Mouse (Mus musculus) neural tube, embryonic 11.5 days (tissue): ENCODE results near the gene Dclk2. TPM values are rescaled to one million over a fixed set of nuclear protein-coding genes. Genes with fewer than 3 reads are reported as not detected.

Experiments
- ATAC-seq: fragments of 200-750 bp; cut with Nextera tagmentation; 2 replicates; pipeline ENCODE4 v1.8.0; 2017; ENCODE audit warnings: moderate number of reproducible peaks, mild to moderate bottlenecking, moderate TSS enrichment, moderate library complexity; ENCODE audit not compliant: insufficient read depth, low FRiP score, low TSS enrichment
- DNase-seq: peaks from one replicate; pipeline ENCODE4 v3.0.0-alpha.2; 2015; ENCODE audit warnings: low spot score
- H3K27ac ChIP-seq: fragments of 300-500 bp; sonication (generic); 2 replicates; pipeline ENCODE4 v1.5.1; 2014; ENCODE audit warnings: low read depth, mild to moderate bottlenecking, low read length
- H3K27me3 ChIP-seq: fragments of 300-500 bp; sonication (generic); 2 replicates; pipeline ENCODE4 v1.6.1; 2014; ENCODE audit warnings: mild to moderate bottlenecking, low read length, mixed read lengths; ENCODE audit not compliant: control insufficient read depth, insufficient read depth
- H3K36me3 ChIP-seq: fragments of 300-500 bp; sonication (generic); 2 replicates; pipeline ENCODE4 v1.6.1; 2014; ENCODE audit warnings: mild to moderate bottlenecking, low read length, moderate library complexity, mixed read lengths; ENCODE audit not compliant: control insufficient read depth, insufficient read depth
- H3K4me1 ChIP-seq: fragments of 300-500 bp; sonication (generic); 2 replicates; pipeline ENCODE4 v1.6.1; 2014; ENCODE audit warnings: low read length, mixed read lengths; ENCODE audit not compliant: control insufficient read depth, insufficient read depth
- H3K4me2 ChIP-seq: fragments of 300-500 bp; sonication (generic); 2 replicates; pipeline ENCODE4 v1.6.1; 2014; ENCODE audit warnings: low read depth, mild to moderate bottlenecking, moderate library complexity
- H3K4me3 ChIP-seq: fragments of 300-500 bp; sonication (generic); 2 replicates; pipeline ENCODE4 v1.5.1; 2014; ENCODE audit warnings: low read depth, low read length
- H3K9ac ChIP-seq: fragments of 300-500 bp; sonication (generic); 2 replicates; pipeline ENCODE4 v1.6.1; 2014; ENCODE audit warnings: mild to moderate bottlenecking, low read length
- H3K9me3 ChIP-seq: fragments of 300-500 bp; sonication (generic); 2 replicates; pipeline ENCODE4 v1.6.1; 2016; ENCODE audit warnings: low read length; ENCODE audit not compliant: control insufficient read depth
- WGBS: fragments of 180-500 bp; shearing (Covaris S2); extraction: QIAGEN DNeasy Blood & Tissue Kit; methylation state at CpG from one replicate; pipeline ENCODE4 v1.1.7; 2014; 5-methylcytosine and 5-hydroxymethylcytosine counted together
- polyA plus RNA-seq: library from polyadenylated mRNA; unstranded; fragments of >200 nt; fragmentation: Nextera tagmentation; extraction: Ambion mirVana; gene quantifications from 2 replicates; pipeline ENCODE4 v1.2.1, GENCODE M21; 2014

The Dclk2 gene
- polyA plus RNA-seq, 1 experiment from 2014 or later, result 28.9 TPM

GRCm38 (mm10) chr3:86859791-86860190 is 60.9 kb downstream of the Dclk2 start:
- Histone ChIP-seq H3K9me3 (no peaks in the 10 kb centered on the region), H3K9ac (no peak overlapping the region), H3K27me3 (no peaks in the 10 kb centered on the region), H3K4me1 (peaks cover 35% of the 10 kb centered on the region), H3K36me3 (no peaks in the 10 kb centered on the region), H3K27ac (no peak overlapping the region), H3K4me2 (no peak overlapping the region), H3K4me3 (no peak overlapping the region)
- WGBS, result 85% methylated on average over 2 of the region's 2 CpGs
- no peak for DNase-seq
- no peak for ATAC-seq

DNA sequence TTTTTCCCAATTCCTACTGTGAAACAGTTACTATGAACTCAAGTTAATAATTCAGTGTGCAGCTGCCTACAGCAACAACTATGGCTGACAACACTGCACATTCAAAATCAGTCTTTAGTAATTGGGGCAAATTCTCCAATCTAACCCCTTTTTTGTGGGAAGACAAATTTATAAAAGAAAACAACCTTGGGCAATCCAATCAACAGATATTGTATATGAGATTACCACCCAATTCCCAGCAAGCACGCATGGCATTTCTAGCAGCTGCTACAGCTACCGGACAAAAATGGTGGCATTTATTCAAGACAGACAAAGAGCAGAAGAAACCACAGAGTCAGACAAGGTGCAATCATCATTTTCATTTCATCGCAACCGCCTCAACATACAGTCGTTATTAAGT is 62.0 kb downstream of the Dclk2 start:
- no peak overlapping the region for H3K9ac ChIP-seq
- H3K4me3 ChIP-seq, result no peak overlapping the region
- WGBS, result 90% methylated on average over 5 of the region's 5 CpGs
- no peak overlapping the region for H3K27ac ChIP-seq
- H3K36me3 ChIP-seq, result no peaks in the 10 kb centered on the region
- no peaks in the 10 kb centered on the region for H3K27me3 ChIP-seq
- no peak for ATAC-seq
- no peaks in the 10 kb centered on the region for H3K9me3 ChIP-seq
- H3K4me2 ChIP-seq, result no peak overlapping the region
- peaks cover 35% of the 10 kb centered on the region for H3K4me1 ChIP-seq
- DNase-seq, result no peak

- no peaks in the 10 kb centered on the region for H3K36me3 ChIP-seq
- H3K27me3 ChIP-seq, result no peaks in the 10 kb centered on the region
- no peak overlapping the region for H3K4me3 ChIP-seq
- DNase-seq (no peak), ATAC-seq (peak; percentile 49; the same call in 1 of the 2 replicates)
- H3K27ac ChIP-seq, result no peak overlapping the region
- H3K4me2 ChIP-seq, result no peak overlapping the region
- H3K4me1 ChIP-seq, result peaks cover 34% of the 10 kb centered on the region
- H3K9ac ChIP-seq, result no peak overlapping the region
- no peaks in the 10 kb centered on the region for H3K9me3 ChIP-seq
- WGBS, result 32% methylated on average over 8 of the region's 8 CpGs
Observed at GRCm38 (mm10) chr3:86857833-86858398, 62.7 kb downstream of the Dclk2 start.

DNA sequence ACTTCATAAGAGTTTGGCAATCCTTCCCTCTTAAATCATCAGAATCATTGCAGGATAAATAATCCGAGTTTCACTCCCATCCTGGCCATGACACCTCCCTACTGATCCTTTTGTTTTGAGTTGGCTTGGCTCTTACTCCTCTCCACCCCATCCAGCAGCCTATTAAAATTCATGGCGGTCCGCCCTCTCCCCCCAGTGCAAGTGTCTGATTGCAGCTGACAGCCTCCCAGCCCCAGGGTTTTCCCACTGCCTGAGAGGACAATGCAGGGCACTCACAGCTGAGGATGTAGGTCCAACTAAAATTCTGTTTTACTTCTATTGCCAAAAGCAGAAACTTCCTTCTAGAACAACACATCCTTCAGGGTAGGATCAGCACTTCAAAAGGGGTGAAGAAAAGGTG is 67.8 kb downstream of the Dclk2 start:
- Histone ChIP-seq H3K4me1 (peaks cover 21% of the 10 kb centered on the region; the same call in 1 of the 2 replicates), H3K36me3 (no peaks in the 10 kb centered on the region), H3K4me2 (no peak overlapping the region), H3K4me3 (no peak overlapping the region), H3K9ac (no peak overlapping the region), H3K9me3 (no peaks in the 10 kb centered on the region), H3K27me3 (no peaks in the 10 kb centered on the region), H3K27ac (no peak overlapping the region)
- 47% methylated on average over 3 of the region's 3 CpGs for WGBS
- DNase-seq (no peak), ATAC-seq (peak; percentile 55)

DNA sequence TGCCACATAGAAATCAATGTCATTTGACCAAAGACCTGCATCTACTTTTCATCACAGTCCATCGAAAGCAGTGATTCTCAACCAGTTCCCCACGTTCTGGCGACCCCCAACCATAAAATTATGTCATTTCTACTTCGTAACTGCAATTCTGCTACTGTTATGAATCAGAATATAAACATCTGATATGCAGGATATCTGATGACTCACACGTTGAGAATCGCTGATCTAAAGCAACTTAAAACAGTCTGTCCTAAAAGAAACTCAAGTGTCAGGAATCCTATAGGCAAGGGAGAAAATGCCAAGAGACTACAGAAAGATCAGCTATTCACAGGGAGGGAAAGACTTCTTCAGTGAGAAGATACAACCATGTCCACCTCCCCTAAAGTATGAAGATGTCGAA is 69.5 kb downstream of the Dclk2 start:
- Histone ChIP-seq H3K4me2 (no peak overlapping the region), H3K36me3 (no peaks in the 10 kb centered on the region), H3K4me3 (no peak overlapping the region), H3K4me1 (peaks cover 19% of the 10 kb centered on the region), H3K9ac (no peak overlapping the region), H3K9me3 (no peaks in the 10 kb centered on the region), H3K27ac (no peak overlapping the region), H3K27me3 (no peaks in the 10 kb centered on the region)
- DNase-seq (no peak), ATAC-seq (no peak)
- 93% methylated on average over 7 of the region's 7 CpGs for WGBS

GRCm38 (mm10) chr3:86850394-86851030 is 70.1 kb downstream of the Dclk2 start:
- no peaks in the 10 kb centered on the region for H3K27me3 ChIP-seq
- 71% methylated on average over 10 of the region's 10 CpGs for WGBS
- DNase-seq (no peak), ATAC-seq (no peak)
- no peak overlapping the region for H3K27ac ChIP-seq
- H3K4me3 ChIP-seq, result no peak overlapping the region
- no peak overlapping the region for H3K4me2 ChIP-seq
- H3K9me3 ChIP-seq, result no peaks in the 10 kb centered on the region
- H3K9ac ChIP-seq, result no peak overlapping the region
- H3K36me3 ChIP-seq, result no peaks in the 10 kb centered on the region
- H3K4me1 ChIP-seq, result peaks cover 25% of the 10 kb centered on the region

- no peaks in the 10 kb centered on the region for H3K27me3 ChIP-seq
- H3K4me2 ChIP-seq, result no peak overlapping the region
- ATAC-seq, result no peak
- H3K4me3 ChIP-seq, result no peak overlapping the region
- no peak overlapping the region for H3K27ac ChIP-seq
- H3K9ac ChIP-seq, result no peak overlapping the region
- H3K9me3 ChIP-seq, result no peaks in the 10 kb centered on the region
- DNase-seq, result no peak
- H3K4me1 ChIP-seq, result peaks cover 33% of the 10 kb centered on the region
- 91% methylated on average over 2 of the region's 2 CpGs for WGBS
- no peaks in the 10 kb centered on the region for H3K36me3 ChIP-seq
Observed at GRCm38 (mm10) chr3:86849337-86849736, 71.3 kb downstream of the Dclk2 start.

DNA sequence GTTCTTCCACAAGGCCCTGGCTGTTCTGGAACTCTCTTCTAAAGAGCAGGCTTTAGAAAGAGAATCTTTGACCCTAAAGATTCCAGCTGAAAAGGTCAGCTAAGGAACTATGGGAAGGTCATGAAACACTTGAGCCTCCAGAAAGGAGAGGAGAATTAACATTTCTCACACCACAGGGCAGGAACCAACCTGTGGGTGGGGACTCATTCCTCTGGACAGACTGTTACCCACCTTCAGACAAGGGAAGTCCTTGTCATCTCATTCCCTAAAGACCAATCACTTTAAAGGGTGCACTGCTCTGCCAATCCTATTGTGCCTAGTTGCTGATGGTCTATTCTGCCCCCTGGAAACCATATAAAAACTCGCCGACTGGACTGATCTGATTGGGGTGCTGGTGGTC is 73.1 kb downstream of the Dclk2 start:
- Histone ChIP-seq H3K9ac (no peak overlapping the region), H3K36me3 (no peaks in the 10 kb centered on the region), H3K27me3 (no peaks in the 10 kb centered on the region), H3K27ac (no peak overlapping the region), H3K9me3 (no peaks in the 10 kb centered on the region), H3K4me2 (no peak overlapping the region), H3K4me1 (peaks cover 34% of the 10 kb centered on the region), H3K4me3 (no peak overlapping the region)
- ATAC-seq (no peak), DNase-seq (no peak)
- 64% methylated on average over 2 of the region's 2 CpGs for WGBS

- ATAC-seq (no peak), DNase-seq (no peak)
Observed at GRCm38 (mm10) chr3:86846036-86846435, 74.6 kb downstream of the Dclk2 start.

More at GRCm38 (mm10) chr3:86846036-86846435, 74.6 kb downstream of the Dclk2 start:
- Histone ChIP-seq H3K36me3 (no peaks in the 10 kb centered on the region), H3K4me3 (no peak overlapping the region), H3K27me3 (no peaks in the 10 kb centered on the region), H3K9me3 (no peaks in the 10 kb centered on the region), H3K4me1 (peaks cover 34% of the 10 kb centered on the region), H3K9ac (no peak overlapping the region), H3K4me2 (no peak overlapping the region), H3K27ac (0 out of 2 replicates have a peak overlapping the region, but pooled peaks have one; percentile 35)
- 13% methylated on average over 4 of the region's 4 CpGs for WGBS
